Mouse (Mus musculus) layer of hippocampus, adult 2 months (tissue): ENCODE data around the gene Upk1a. TPM values are rescaled to one million over a fixed set of nuclear protein-coding genes. Genes with fewer than 3 reads are reported as not detected.
A peak's percentile ranks its signal among the peaks of the same experiment; 100 is the strongest.

Experiments
- DNase-seq, 2 experiments: peaks; one replicate each; pipeline ENCODE4 v3.0.0; 2022; ENCODE audit warnings: low spot score in 2 of 2
- H3K27ac ChIP-seq: fragments of 200-600 bp; 2 replicates; pipeline ENCODE4 v1.8.1; 2022
- H3K4me3 ChIP-seq: fragments of 200-600 bp; 2 replicates; pipeline ENCODE4 v1.8.1; 2022; ENCODE audit warnings: mild to moderate bottlenecking
- CTCF ChIP-seq: fragments of 200-600 bp; conservative IDR thresholded peaks from 2 replicates; pipeline ENCODE4 v1.8.1; 2022; ENCODE audit warnings: antibody characterized with exemption, mild to moderate bottlenecking, moderate library complexity
- total RNA-seq, 2 experiments: library from RNA; stranded (reverse); gene quantifications; 2 replicates each; pipeline ENCODE4 v1.2.3; 2021

Upk1a gene
- total RNA-seq, 2 experiments from 2014 or later: 0.69 TPM; not detected in 1

DNA sequence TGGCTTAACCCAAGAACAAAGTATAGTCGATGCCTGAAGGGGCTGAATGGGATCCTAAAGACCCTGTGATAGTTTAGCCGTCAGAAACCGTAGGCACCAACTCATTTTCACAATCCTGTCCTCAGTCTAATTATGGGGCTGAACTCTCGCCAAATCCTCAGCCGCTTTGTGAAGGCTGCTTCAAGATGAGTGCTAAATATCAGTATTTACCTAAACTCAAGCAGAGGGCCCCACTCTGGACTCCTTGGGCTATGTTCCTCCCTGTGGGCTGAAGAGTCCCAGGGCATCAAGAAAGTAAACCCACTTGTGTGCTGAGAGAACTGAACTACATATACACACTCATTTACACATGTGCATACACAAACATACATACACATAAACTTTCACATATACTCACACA is 15.8 kb downstream of the Upk1a start:
- no peak for TF ChIP-seq CTCF
- H3K27ac ChIP-seq: no peak overlapping the region
- no peak for DNase-seq
- H3K4me3 ChIP-seq: no peak overlapping the region

DNA sequence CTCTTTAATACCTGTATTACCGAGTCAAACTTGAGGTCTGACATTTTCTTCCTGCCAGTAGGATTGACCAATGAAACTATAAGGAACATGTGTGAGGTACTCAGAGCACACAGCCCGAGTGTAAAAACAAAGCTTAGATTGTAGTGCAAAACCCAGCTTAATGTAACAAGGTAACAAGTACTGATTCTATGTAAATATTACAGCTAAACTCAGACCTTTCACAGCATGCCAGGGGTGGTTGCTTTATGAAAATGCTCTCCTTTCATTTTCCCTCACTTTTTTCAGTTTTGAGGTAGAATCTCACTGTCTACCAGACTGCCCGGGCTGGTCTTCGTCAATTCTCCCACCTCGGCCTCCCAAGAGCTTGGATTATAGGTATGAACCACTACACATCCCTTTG is 16.6 kb downstream of the Upk1a start:
- Histone ChIP-seq H3K4me3 (no peak overlapping the region), H3K27ac (no peak overlapping the region)
- no peak for TF ChIP-seq CTCF
- no peak for DNase-seq

DNA sequence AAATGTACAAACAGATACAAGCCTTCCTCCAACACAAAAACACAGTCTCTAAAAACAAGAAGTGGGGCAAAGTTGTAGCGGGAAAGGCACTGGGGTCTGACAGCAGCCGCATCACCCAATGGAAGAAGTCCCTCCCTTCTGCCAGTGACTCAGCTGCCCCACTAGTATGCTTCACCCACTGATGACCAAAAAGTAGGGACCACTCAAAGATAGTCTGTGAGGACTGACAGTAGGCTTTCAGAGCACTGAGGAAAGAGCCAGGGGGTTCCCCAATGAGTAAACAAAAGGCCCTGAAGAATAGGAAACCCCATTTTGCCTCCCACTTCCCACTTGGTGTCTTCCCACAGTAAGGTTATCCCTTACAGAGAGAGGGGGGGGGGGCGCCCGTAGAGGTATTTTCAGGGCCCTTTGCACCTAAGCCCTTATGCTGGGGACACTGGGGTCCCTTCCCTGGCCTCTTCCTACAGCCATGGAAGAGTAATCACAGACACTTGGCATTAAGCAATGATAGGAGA is 18.1 kb downstream of the Upk1a start:
- no peak for TF ChIP-seq CTCF
- Histone ChIP-seq H3K27ac (no peak overlapping the region), H3K4me3 (no peak overlapping the region)
- no peak for DNase-seq

DNA sequence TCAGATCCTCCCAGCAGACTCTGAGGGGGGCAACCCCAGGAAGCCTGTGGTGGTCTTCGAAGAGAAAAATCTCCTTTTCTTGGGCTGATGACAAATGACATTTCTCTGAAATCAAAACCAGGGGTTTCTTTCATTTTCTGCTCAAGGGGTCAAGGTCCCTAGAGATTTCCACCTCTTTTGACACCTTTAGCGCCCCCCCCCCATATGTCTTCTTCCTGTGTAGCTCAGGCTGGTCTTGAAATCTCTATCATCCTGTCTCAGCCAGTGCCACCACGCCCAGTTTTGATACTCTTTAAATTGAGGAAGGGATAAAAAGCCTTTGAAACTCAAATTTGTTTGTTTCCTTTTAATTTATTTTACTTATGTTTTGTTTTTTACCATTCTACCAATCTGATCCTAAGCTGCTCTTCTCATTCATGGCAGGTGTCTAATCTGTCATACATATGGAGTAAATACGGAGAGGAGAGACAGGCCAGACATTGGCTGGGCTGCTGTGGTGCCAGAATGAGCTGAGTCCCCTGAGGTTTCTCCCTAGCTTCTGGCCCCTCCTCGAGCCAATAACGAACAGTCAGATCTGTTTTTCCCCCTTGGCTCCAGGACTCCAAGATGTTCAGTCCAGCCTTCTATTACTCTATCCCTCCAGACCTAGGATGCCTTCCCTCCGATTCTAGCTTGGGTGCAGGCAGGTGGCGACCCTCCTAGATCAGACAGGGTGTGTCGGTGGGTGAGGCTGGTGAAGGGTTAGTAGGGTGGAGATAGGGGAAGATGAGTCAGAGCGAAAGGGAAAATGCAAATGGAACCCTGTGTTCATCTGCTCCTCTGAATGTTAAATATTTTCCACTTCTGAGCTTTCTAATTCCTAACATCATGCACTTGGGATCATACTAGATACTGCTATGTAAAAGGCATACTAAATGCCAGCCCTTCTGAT is 18.8 kb downstream of the Upk1a start:
- no peak for DNase-seq
- no peak overlapping the region for H3K27ac ChIP-seq
- no peak overlapping the region for H3K4me3 ChIP-seq
- TF ChIP-seq CTCF: no peak

DNA sequence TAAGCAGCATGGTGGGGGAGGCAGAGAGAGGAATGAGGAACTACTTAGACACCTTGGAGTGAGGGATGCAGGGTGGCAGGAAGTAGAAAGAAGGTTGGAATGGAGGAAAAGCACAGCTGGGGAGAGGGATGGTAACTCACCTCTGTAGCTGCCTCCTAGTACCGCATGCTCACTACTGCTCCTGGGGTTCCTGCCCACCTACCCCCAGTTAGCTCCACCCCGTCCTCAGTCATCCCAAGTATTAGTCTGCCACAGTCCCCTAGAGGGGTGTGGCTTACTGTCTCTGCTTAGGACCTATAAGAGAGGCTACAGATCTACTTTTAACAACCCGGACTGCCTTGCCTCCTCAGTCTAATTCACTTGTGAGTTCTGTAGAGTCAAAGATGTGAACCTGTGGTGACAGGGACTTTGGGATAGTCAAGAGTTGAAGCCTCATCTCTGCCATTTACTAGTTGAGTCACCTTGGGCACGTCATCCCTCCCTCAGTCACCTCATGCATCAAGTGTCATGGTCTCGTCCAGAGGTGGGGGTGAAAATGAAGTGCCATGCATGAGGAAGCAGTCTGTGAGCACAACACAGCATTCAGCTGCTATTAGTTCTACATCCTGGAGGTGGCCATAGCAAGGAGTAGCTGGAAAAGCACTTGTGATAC is 19.7 kb downstream of the Upk1a start:
- no peak for DNase-seq
- Histone ChIP-seq H3K27ac (no peak overlapping the region), H3K4me3 (no peak overlapping the region)
- TF ChIP-seq CTCF: no peak

DNA sequence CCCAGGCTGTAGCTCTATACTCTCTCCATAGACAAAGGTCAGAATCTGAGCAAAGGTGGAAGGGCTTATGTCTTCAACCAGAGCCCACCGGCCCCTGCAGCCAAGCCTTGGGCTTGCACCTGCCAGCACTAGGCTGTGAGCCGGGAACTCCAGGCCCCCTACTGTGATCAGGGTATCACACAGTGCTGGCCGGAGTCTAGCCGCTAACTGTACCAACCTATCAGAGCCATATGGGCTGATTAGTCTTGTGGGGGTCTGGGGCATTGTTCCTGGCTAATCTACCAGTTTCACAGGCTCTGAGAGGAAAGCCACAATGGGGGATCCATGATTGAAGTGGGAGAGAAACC is 21.1 kb downstream of the Upk1a start:
- DNase-seq: no peak
- no peak overlapping the region for H3K4me3 ChIP-seq
- H3K27ac ChIP-seq: no peak overlapping the region
- TF ChIP-seq CTCF: no peak

DNA sequence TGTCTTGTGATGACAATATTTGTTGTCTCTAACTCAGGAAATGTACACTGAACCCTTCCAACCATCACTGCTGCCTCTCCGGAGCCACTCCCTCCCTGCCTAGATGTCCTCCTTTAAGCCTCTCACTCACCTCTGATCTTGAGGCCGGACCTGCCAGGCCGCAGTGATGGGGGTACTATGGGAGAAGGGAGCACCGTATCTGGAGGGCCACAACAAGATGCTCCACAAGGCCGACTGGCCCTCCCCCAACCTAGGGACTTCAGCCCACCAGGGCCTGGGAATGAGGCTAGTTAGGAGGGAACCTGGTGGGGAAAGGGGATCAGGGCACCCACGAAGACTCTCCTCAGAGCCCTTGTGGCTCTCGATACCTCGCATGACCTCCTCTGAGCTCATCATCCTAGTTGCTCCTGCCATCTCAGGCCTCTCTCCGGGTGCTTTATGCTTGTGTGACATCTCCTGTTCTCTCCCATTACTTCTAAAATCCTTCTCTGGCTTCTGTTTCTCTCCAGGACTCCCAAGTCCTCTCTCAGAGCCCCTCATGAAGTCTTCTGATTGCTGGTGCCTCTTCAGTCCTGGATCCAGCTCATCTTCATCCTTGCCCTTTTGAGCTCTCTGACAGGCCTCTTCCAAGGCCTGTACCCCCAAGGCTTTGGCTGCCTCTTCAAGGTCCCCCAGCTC is 21.6 kb downstream of the Upk1a start:
- DNase-seq: no peak
- TF ChIP-seq CTCF: no peak
- Histone ChIP-seq H3K27ac (no peak overlapping the region), H3K4me3 (no peak overlapping the region)

DNA sequence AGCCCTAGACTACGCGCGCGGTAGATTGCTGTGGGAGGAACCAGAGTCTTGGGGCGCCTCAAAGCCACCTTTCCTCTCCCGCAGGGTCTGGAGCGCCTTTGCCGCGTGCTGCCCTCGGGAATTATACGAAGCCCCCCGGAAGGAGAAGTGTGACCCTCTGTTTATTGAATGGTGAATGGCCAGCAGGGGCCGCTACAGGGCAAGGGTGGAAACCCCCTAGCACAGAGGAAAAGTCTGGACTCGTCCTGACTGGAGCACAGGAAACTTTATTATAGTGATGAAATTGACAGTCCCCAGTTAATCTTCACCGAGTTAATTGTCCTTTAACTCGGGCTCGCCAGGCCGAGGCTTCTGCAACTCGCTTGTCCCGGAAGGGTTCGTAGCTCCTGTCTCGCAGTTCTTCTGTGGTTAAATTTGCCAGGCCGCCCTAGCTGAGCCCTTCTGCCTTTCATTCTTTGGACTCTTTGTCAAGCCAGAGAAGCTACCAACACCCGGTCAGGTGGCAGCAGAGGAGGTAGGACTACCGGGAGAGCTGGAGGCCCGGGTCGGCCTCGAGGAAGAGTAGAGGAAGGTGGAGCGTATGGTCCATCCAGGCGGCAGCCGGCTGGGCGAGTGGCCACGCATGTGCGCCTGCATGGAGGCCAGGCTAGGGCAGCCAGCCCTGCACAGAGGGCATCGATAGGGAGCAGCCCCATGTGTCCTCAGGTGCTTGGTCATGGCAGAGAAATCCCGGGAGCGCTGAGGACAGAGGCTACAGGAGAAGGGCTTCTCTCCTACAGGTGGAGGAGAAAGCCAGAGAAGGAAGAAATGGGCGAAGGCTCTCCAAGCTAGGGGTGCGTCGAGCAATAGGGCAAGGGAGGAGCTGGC is 23.0 kb downstream of the Upk1a start:
- Histone ChIP-seq H3K4me3 (peak overlapping the region; percentile 90), H3K27ac (peak overlapping the region; percentile 96)
- peak; percentile 71 to 84 for DNase-seq
- peak; percentile 94 for TF ChIP-seq CTCF

DNA sequence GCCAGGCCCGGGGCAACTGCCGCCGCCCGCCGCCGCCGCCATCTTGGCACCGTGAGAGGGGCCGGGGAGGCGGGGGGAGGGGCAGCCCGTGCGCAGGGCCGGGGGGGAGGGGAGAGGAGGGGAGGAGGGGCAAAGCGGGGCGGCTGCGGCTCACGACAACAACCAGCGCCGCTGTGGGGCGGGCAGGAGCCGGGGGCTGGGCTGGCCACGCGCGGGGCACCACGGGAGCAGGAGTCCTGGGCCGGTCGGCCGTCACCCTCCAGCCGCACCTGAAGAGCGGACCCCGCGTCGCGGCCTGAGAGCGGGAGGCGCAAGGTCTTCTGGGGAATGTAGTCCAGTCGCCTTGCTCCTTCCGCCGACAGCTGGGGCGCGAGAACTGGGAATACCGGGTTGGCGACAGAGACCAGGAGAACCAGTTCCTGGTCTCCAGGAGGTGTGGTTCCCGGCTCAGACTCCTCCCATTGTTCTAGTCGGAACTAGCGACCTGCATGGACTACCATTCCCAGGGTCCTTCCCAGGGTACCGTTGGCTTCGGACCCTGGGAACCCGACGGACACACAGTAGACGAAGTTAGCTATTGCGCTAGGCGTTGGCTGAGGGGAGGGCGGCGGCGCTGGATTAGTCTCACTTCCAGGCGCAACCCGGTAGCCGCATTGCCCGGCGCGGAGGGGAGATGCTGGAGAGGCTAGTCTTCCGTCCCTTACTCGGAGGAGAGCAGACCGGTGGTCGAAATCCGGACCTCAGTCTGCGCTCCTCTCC is 23.8 kb downstream of the Upk1a start, which contains the start of gene Kmt2b:
Gene Kmt2b (minus strand): TSS at position 51 of the 759 bp plus-strand sequence.
- peak within 1 kb of the TSS; percentile 96 for H3K27ac ChIP-seq
- DNase-seq: peak; percentile 94 to 97
- H3K4me3 ChIP-seq: peak within 1 kb of the TSS; percentile 90
- no peak for TF ChIP-seq CTCF

DNA sequence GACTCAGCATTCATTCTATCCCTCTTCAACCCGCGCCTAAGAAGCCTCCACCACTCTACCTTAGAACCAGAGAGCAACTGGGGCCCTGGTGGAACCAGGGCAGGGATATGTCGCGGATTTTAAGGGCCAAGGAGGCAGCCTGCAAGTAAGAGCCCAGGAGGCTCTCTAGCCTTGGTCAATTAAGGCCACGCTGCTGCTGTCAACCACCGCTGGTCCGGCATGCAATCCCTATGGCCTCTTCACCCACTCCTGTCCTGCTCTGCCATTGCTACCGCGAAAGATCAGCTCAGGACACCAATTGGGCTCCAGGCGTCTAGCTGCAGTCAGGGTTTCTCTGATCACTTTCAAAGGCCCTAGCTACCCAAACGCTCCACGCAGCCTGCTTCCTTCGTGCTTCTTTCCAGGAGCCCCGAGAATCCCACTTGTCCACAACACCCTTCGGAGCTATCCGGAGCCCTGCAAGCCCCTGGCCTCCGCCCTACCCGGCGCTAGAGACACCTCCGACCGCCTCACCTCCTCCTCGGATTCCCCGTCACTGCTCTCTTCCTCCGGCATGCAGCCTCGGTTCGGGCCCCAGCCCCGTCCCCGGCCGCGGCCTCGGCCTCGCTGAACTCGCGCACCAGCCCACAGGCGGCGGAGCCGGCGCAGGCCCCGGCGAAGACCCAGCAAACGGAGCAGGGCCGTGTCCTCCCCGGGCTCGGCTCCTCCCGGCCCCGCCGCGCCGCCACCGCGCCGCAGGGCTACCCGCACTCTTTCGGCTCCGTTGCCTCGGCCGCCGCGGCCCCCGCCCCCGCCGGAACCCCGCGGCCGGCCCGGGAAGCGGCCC is 24.6 kb downstream of the Upk1a start:
- peak overlapping the region; percentile 90 for H3K4me3 ChIP-seq
- TF ChIP-seq CTCF: no peak
- no peak for DNase-seq
- H3K27ac ChIP-seq: peak overlapping the region; percentile 96
